Mouse (Mus musculus) heart, adult 2 months (tissue): ENCODE measurements around the gene Gatad1. TPM values are rescaled to one million over a fixed set of nuclear protein-coding genes. Genes with fewer than 3 reads are reported as not detected.

Source experiments
- DNase-seq, 2 experiments: peaks; one replicate each; pipeline ENCODE4 v3.0.0; 2021
- H3K27ac ChIP-seq: fragments of 200-600 bp; 2 replicates; pipeline ENCODE4 v1.8.1; 2022
- H3K27me3 ChIP-seq: fragments of 200-500 bp; 2 replicates; pipeline ENCODE4 v1.6.1; 2012; ENCODE audit warnings: mild to moderate bottlenecking, low read length, inconsistent platforms, mixed read lengths; ENCODE audit not compliant: control insufficient read depth, insufficient read depth
- H3K36me3 ChIP-seq: fragments of 200-500 bp; 2 replicates; pipeline ENCODE4 v1.6.1; 2012; ENCODE audit warnings: low read length, inconsistent platforms; ENCODE audit not compliant: control insufficient read depth, insufficient read depth
- H3K4me1 ChIP-seq: fragments of 200-500 bp; 2 replicates; pipeline ENCODE4 v1.6.1; 2011; ENCODE audit warnings: low read length; ENCODE audit not compliant: control insufficient read depth, insufficient read depth
- H3K4me3 ChIP-seq: fragments of 200-600 bp; 2 replicates; pipeline ENCODE4 v1.8.1; 2022
- H3K79me2 ChIP-seq: fragments of 200-500 bp; replicated peaks from 2 replicates; pipeline ENCODE4 v1.6.1; 2012; ENCODE audit warnings: mild to moderate bottlenecking, inconsistent platforms, low read length, moderate library complexity, mixed read lengths; ENCODE audit not compliant: control insufficient read depth, insufficient read depth
- H3K9ac ChIP-seq: fragments of 200-500 bp; 2 replicates; pipeline ENCODE4 v1.6.1; 2012; ENCODE audit warnings: low read depth, mild to moderate bottlenecking, control low read depth, inconsistent platforms, low read length, mixed read lengths
- CTCF ChIP-seq: fragments of 200-600 bp; IDR thresholded peaks from 2 replicates; pipeline ENCODE4 v1.8.1; 2022; ENCODE audit warnings: antibody characterized with exemption, mild to moderate bottlenecking, moderate library complexity
- EP300 ChIP-seq: fragments of 200-500 bp; IDR thresholded peaks from 2 replicates; pipeline ENCODE4 v1.6.1; 2011; ENCODE audit warnings: low read depth, low read length, control low read depth; ENCODE audit not compliant: insufficient read depth
- POLR2A ChIP-seq: fragments of 200-500 bp; IDR thresholded peaks from 2 replicates; pipeline ENCODE4 v1.6.1; 2011; ENCODE audit warnings: mild to moderate bottlenecking, low read depth, low read length, control low read depth; ENCODE audit not compliant: insufficient read depth
- WGBS: fragments of 180-500 bp; shearing (Covaris S2); methylation state at CpG from one replicate; pipeline ENCODE4 v1.1.7; 2018; 5-methylcytosine and 5-hydroxymethylcytosine counted together
- intact Hi-C: fragments of 180-260 bp; cut with DNase I; formaldehyde crosslinking; loops from one replicate; pipeline ENCODE4 v1.15.1; 2025
- polyA plus RNA-seq: library from polyadenylated mRNA; depleted of rRNA; stranded (reverse); fragments of >200 nt; gene quantifications from 2 replicates; pipeline ENCODE4 v1.2.3, GENCODE M21; 2012
- total RNA-seq, 2 experiments: library from RNA; stranded (reverse); gene quantifications; 2 replicates each; pipeline ENCODE4 v1.2.3; 2021

Gatad1 gene
- total and polyA plus RNA-seq, 3 experiments, result 58.8 to 97.6 (median 89.7) TPM

DNA sequence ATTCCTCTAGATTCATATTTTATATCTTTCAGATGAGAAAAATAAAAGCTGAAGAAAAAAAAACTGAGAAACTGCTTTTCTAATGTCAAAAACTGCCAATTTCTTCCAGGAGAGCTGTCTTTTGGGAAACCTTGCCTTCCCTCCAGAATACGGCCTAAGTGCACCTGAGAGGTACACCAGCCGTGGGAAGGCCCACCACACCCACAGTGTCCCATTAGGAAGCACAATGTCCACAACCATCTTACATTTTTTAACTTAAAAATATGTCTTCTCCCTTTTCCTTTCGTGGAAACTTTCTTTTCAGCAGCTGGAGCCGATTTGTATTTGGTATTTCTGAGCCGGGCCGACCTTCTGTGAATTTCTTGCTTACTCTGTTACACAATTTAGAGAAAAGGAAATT lies 10.4 kb downstream of the Gatad1 start:
- Histone ChIP-seq H3K27ac (peak overlapping the region; percentile 91; the same call in 1 of the 2 replicates), H3K9ac (0 out of 2 replicates have a peak overlapping the region, but pooled peaks have one; percentile 31), H3K27me3 (no peaks in the 10 kb centered on the region), H3K4me1 (peaks cover 2% of the 10 kb centered on the region), H3K79me2 (no peaks in the 10 kb centered on the region), H3K4me3 (peak overlapping the region; percentile 94), H3K36me3 (peaks cover 4% of the 10 kb centered on the region)
- WGBS, result 22% methylated on average over 6 of the region's 6 CpGs
- DNase-seq, result no peak
- intact Hi-C loops, result loop anchor here (2.0 kb wide), 1 partner anchor 156 kb away; the partner anchor contains the start of genes Ankib1 and Krit1
- TF ChIP-seq EP300 (no peak), CTCF (no peak), POLR2A (no peak)

DNA sequence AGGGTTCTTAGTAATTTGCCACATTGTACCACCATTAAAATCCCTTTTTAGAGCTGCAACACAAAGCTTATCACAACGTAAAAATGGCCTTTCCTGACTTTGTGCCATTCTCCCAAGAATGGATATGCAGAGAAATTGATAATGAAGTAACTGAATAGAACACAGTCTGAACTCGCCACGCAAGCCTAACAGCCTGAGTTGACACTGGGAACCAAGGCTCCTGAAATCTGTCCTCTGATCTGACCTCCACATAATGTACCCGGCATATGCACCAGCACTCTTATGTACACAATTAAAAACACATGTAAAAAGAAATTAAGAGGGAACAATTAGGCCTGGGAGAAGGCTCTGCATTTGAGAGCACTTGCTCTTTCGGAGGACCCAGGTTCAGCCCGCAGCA lies 11.7 kb downstream of the Gatad1 start:
- Histone ChIP-seq H3K27me3 (no peaks in the 10 kb centered on the region), H3K4me3 (no peak overlapping the region), H3K9ac (no peak overlapping the region), H3K79me2 (no peaks in the 10 kb centered on the region), H3K36me3 (peaks cover 4% of the 10 kb centered on the region), H3K27ac (no peak overlapping the region), H3K4me1 (peaks cover 2% of the 10 kb centered on the region)
- intact Hi-C loops, result no loop called here
- TF ChIP-seq CTCF (no peak), EP300 (no peak), POLR2A (no peak)
- DNase-seq, result no peak
- 79% methylated on average over 6 of the region's 6 CpGs for WGBS

DNA sequence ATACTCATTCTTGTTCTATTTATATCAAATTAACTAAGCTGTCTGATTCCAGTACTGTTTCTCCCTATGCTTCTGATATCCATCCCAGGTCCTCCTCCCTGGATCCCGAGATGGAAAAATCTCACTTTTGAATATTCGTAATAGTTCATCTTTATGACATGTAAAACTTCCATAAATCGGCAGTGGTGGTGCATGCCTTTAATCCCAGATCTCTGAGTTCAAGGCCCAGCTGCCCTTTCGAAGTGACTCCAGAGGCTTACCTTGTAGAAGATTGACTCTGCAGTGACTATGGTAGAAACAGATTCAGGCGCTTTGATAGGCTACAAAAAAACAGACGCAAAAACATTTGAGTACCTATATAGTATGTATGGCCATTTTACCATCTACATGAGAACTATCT lies 12.4 kb downstream of the Gatad1 start:
- intact Hi-C loops, result no loop called here
- Histone ChIP-seq H3K4me3 (no peak overlapping the region), H3K36me3 (peaks cover 4% of the 10 kb centered on the region), H3K27me3 (no peaks in the 10 kb centered on the region), H3K27ac (no peak overlapping the region), H3K4me1 (peaks cover 2% of the 10 kb centered on the region), H3K79me2 (no peaks in the 10 kb centered on the region), H3K9ac (no peak overlapping the region)
- no peak for DNase-seq
- 80% methylated on average over 6 of the region's 6 CpGs for WGBS
- TF ChIP-seq EP300 (no peak), CTCF (no peak), POLR2A (no peak)

DNA sequence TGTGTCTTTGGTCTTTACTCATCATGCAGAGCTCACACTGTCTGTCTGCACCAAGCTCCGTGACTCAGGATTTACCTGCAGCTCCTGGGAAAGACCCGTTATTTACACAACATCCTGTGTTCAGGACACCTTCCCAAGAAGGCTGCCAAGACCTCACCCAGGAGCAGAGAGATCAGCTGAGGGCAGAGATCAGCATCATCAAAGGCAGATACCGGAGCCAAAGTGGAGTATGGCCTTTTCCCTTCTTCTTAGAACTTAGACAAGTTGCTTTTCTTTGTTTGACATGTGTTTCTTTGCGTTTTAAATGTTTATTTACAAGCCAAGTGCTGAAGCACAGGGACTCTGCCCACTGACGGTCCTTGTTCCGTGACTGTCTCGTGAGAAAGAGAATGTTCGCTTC lies 21.7 kb downstream of the Gatad1 start:
- intact Hi-C loops, result no loop called here
- 74% methylated on average over 8 of the region's 8 CpGs for WGBS
- no peaks in the 10 kb centered on the region for H3K4me1 ChIP-seq
- no peaks in the 10 kb centered on the region for H3K27me3 ChIP-seq
- TF ChIP-seq CTCF (no peak), POLR2A (no peak), EP300 (no peak)
- DNase-seq, result no peak
- H3K27ac ChIP-seq, result no peak overlapping the region
- H3K4me3 ChIP-seq, result no peak overlapping the region
- H3K79me2 ChIP-seq, result no peaks in the 10 kb centered on the region
- no peaks in the 10 kb centered on the region for H3K36me3 ChIP-seq
- no peak overlapping the region for H3K9ac ChIP-seq

DNA sequence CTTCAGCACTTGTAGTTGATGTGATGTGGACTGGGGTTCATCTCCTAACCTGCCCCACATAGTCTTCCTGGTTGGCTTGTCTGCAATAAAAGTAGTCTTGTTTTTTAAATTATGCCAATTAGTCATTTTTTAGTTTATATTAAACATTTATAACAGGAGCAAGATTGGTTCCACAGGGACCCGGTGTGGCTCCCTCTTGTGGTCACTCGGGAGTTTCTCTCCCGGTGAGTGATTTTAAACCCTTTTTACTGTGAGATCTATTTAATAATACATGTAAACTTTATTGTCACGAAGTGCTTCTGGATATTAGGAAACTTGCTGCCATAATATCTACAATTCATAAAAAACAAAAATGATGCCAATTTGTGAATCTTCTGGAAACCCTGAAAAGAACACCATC lies 23.0 kb downstream of the Gatad1 start:
- H3K9ac ChIP-seq, result no peak overlapping the region
- no peaks in the 10 kb centered on the region for H3K27me3 ChIP-seq
- H3K4me3 ChIP-seq, result no peak overlapping the region
- no peaks in the 10 kb centered on the region for H3K36me3 ChIP-seq
- no peaks in the 10 kb centered on the region for H3K4me1 ChIP-seq
- no peak for DNase-seq
- intact Hi-C loops, result no loop called here
- H3K27ac ChIP-seq, result no peak overlapping the region
- H3K79me2 ChIP-seq, result no peaks in the 10 kb centered on the region
- no peak for TF ChIP-seq EP300
- TF ChIP-seq POLR2A, result no peak
- TF ChIP-seq CTCF, result peak; percentile 71
- WGBS, result 77% methylated on average over 4 of the region's 4 CpGs

DNA sequence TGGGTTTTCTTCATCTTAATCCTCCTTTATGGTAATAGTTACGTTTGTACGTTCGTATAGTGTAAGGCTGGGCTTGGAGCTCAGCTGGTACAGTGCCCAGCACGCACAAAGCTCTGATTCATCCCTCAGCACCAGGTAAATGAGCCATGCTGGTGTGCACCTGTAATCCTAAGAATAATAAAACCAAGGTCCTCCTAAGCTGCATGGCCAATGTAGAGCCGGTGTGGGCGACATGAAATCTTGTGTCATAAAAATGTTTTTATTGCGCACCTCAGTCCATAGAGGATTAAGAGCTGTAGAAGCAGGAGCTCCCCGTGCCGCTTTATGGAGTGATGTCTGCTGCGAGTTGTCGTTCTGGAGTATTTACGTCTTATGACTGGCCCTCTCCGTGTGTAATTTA lies 23.7 kb downstream of the Gatad1 start:
- TF ChIP-seq CTCF (no peak), POLR2A (no peak), EP300 (no peak)
- Histone ChIP-seq H3K27me3 (no peaks in the 10 kb centered on the region), H3K4me3 (no peak overlapping the region), H3K79me2 (no peaks in the 10 kb centered on the region), H3K27ac (no peak overlapping the region), H3K4me1 (no peaks in the 10 kb centered on the region), H3K9ac (no peak overlapping the region), H3K36me3 (no peaks in the 10 kb centered on the region)
- intact Hi-C loops, result no loop called here
- 95% methylated on average over 13 of the region's 13 CpGs for WGBS
- DNase-seq, result no peak
